Mouse (Mus musculus): ENCODE results near the gene Mylk2. TPM values are rescaled to one million over a fixed set of nuclear protein-coding genes. Genes with fewer than 3 reads are reported as not detected.

The Mylk2 gene
- polyA plus RNA-seq, 1 experiment from 2014 or later: 0.43 TPM

GRCm38 (mm10) chr2:152931456-152932160 is 20.5 kb downstream of the Mylk2 start:
- Histone ChIP-seq H3K9ac (0 out of 2 replicates have a peak overlapping the region, but pooled peaks have one; percentile 21), H3K27ac (peak overlapping the region; percentile 78), H3K9me3 (replicated peaks) (no peaks in the 10 kb centered on the region), H3K4me3 (replicated peaks) (peak overlapping the region; percentile 15), H3K4me1 (peaks cover 70% of the 10 kb centered on the region), H3K4me2 (peak overlapping the region; percentile 39), H3K36me3 (no peaks in the 10 kb centered on the region), H3K27me3 (peaks cover 14% of the 10 kb centered on the region; the same call in 1 of the 2 replicates)
- no peak for ATAC-seq (replicated peaks; ENCODE audit: low FRiP score)
- 60% methylated on average over 12 of the region's 12 CpGs for WGBS

- 22% methylated on average over 9 of the region's 9 CpGs for WGBS
- peak within 1 kb of the TSS; percentile 21; the same call in 1 of the 2 replicates for H3K9ac ChIP-seq
- H3K27ac ChIP-seq: peak within 1 kb of the TSS; percentile 78
- H3K4me2 ChIP-seq: peak within 1 kb of the TSS; percentile 39
- H3K27me3 ChIP-seq: peaks cover 16% of the 10 kb centered on the region; the same call in 1 of the 2 replicates
- H3K4me3 ChIP-seq (replicated peaks): peak within 1 kb of the TSS; percentile 15
- peaks cover 56% of the 10 kb centered on the region for H3K4me1 ChIP-seq
- H3K36me3 ChIP-seq: no peaks in the 10 kb centered on the region
- no peaks in the 10 kb centered on the region for H3K9me3 ChIP-seq (replicated peaks)
- ATAC-seq (replicated peaks; ENCODE audit: low FRiP score): peak; percentile 59
Measured at GRCm38 (mm10) chr2:152933048-152933447, 21.9 kb downstream of the Mylk2 start, which contains the start of gene Foxs1. Gene Foxs1 (minus strand): TSS chr2:152933208.

- no peak overlapping the region; the same call in 1 of the 2 replicates for H3K9ac ChIP-seq
- H3K4me3 ChIP-seq (replicated peaks): no peak overlapping the region
- peaks cover 50% of the 10 kb centered on the region for H3K4me1 ChIP-seq
- H3K4me2 ChIP-seq: no peak overlapping the region
- 40% methylated on average over 5 of the region's 5 CpGs for WGBS
- no peaks in the 10 kb centered on the region for H3K36me3 ChIP-seq
- peaks cover 22% of the 10 kb centered on the region; the same call in 1 of the 2 replicates for H3K27me3 ChIP-seq
- 0 out of 2 replicates have a peak, but pooled peaks have one; percentile 57 for ATAC-seq (replicated peaks; ENCODE audit: low FRiP score)
- peak overlapping the region; percentile 78 for H3K27ac ChIP-seq
- H3K9me3 ChIP-seq (replicated peaks): no peaks in the 10 kb centered on the region
Measured at GRCm38 (mm10) chr2:152933614-152934013, 22.5 kb downstream of the Mylk2 start.

GRCm38 (mm10) chr2:152939846-152940245 is 28.7 kb downstream of the Mylk2 start:
- Histone ChIP-seq H3K27me3 (peaks cover 73% of the 10 kb centered on the region), H3K9ac (no peak overlapping the region), H3K4me2 (no peak overlapping the region), H3K4me3 (replicated peaks) (no peak overlapping the region), H3K36me3 (no peaks in the 10 kb centered on the region), H3K9me3 (replicated peaks) (no peaks in the 10 kb centered on the region), H3K4me1 (peaks cover 16% of the 10 kb centered on the region), H3K27ac (no peak overlapping the region)
- no peak for ATAC-seq (replicated peaks; ENCODE audit: low FRiP score)
- WGBS: 10% methylated on average over 4 of the region's 4 CpGs

GRCm38 (mm10) chr2:152941106-152941505 is 30.0 kb downstream of the Mylk2 start:
- Histone ChIP-seq H3K4me3 (replicated peaks) (no peak overlapping the region), H3K4me1 (peaks cover 16% of the 10 kb centered on the region), H3K36me3 (no peaks in the 10 kb centered on the region), H3K4me2 (no peak overlapping the region), H3K27me3 (peaks cover 77% of the 10 kb centered on the region), H3K9ac (no peak overlapping the region), H3K9me3 (replicated peaks) (no peaks in the 10 kb centered on the region), H3K27ac (no peak overlapping the region)
- no peak for ATAC-seq (replicated peaks; ENCODE audit: low FRiP score)
- WGBS: 82% methylated on average over 6 of the region's 6 CpGs

GRCm38 (mm10) chr2:152941776-152942175 is 30.6 kb downstream of the Mylk2 start:
- Histone ChIP-seq H3K4me1 (peaks cover 16% of the 10 kb centered on the region), H3K9ac (no peak overlapping the region), H3K27ac (no peak overlapping the region), H3K4me3 (replicated peaks) (no peak overlapping the region), H3K36me3 (no peaks in the 10 kb centered on the region), H3K27me3 (peaks cover 77% of the 10 kb centered on the region), H3K4me2 (no peak overlapping the region), H3K9me3 (replicated peaks) (no peaks in the 10 kb centered on the region)
- ATAC-seq (replicated peaks; ENCODE audit: low FRiP score): no peak
- 28% methylated on average over 7 of the region's 7 CpGs for WGBS

- Histone ChIP-seq H3K27ac (no peak overlapping the region), H3K9me3 (replicated peaks) (no peaks in the 10 kb centered on the region), H3K9ac (peak overlapping the region; percentile 35; the same call in 1 of the 2 replicates), H3K4me2 (peak overlapping the region; percentile 95), H3K4me3 (replicated peaks) (peak overlapping the region; percentile 49), H3K27me3 (peaks cover 88% of the 10 kb centered on the region), H3K4me1 (peaks cover 16% of the 10 kb centered on the region), H3K36me3 (no peaks in the 10 kb centered on the region)
- WGBS: under 1% methylated on average over 64 of the region's 65 CpGs
- peak; percentile 35; the same call in 1 of the 2 replicates for ATAC-seq (replicated peaks; ENCODE audit: low FRiP score)
Measured at GRCm38 (mm10) chr2:152942898-152943515, 31.9 kb downstream of the Mylk2 start.

- WGBS: 6% methylated on average over 8 of the region's 8 CpGs
- peaks cover 88% of the 10 kb centered on the region for H3K27me3 ChIP-seq
- H3K4me1 ChIP-seq: peaks cover 16% of the 10 kb centered on the region
- H3K27ac ChIP-seq: no peak overlapping the region
- peak overlapping the region; percentile 95 for H3K4me2 ChIP-seq
- no peaks in the 10 kb centered on the region for H3K36me3 ChIP-seq
- peak overlapping the region; percentile 49 for H3K4me3 ChIP-seq (replicated peaks)
- 0 out of 2 replicates have a peak overlapping the region, but pooled peaks have one; percentile 35 for H3K9ac ChIP-seq
- no peak for ATAC-seq (replicated peaks; ENCODE audit: low FRiP score)
- no peaks in the 10 kb centered on the region for H3K9me3 ChIP-seq (replicated peaks)
Measured at GRCm38 (mm10) chr2:152943568-152943967, 32.4 kb downstream of the Mylk2 start.

- Histone ChIP-seq H3K27ac (no peak overlapping the region), H3K27me3 (peaks cover 90% of the 10 kb centered on the region), H3K36me3 (no peaks in the 10 kb centered on the region), H3K4me3 (replicated peaks) (no peak overlapping the region), H3K4me2 (no peak overlapping the region), H3K4me1 (peaks cover 16% of the 10 kb centered on the region), H3K9me3 (replicated peaks) (no peaks in the 10 kb centered on the region), H3K9ac (no peak overlapping the region)
- WGBS: 57% methylated on average over 9 of the region's 9 CpGs
- ATAC-seq (replicated peaks; ENCODE audit: low FRiP score): no peak
Measured at GRCm38 (mm10) chr2:152944013-152944412, 32.9 kb downstream of the Mylk2 start.

GRCm38 (mm10) chr2:152947098-152947497 is 35.9 kb downstream of the Mylk2 start:
- Histone ChIP-seq H3K4me2 (no peak overlapping the region), H3K9ac (no peak overlapping the region), H3K9me3 (replicated peaks) (no peaks in the 10 kb centered on the region), H3K27ac (no peak overlapping the region), H3K36me3 (no peaks in the 10 kb centered on the region), H3K4me3 (replicated peaks) (no peak overlapping the region), H3K4me1 (peaks cover 36% of the 10 kb centered on the region), H3K27me3 (peaks cover 99% of the 10 kb centered on the region)
- WGBS: 55% methylated on average over 7 of the region's 7 CpGs
- ATAC-seq (replicated peaks; ENCODE audit: low FRiP score): no peak

GRCm38 (mm10) chr2:152948438-152949020 is 37.4 kb downstream of the Mylk2 start:
- ATAC-seq (replicated peaks; ENCODE audit: low FRiP score): no peak
- Histone ChIP-seq H3K9ac (no peak overlapping the region), H3K27ac (no peak overlapping the region), H3K4me2 (no peak overlapping the region), H3K9me3 (replicated peaks) (no peaks in the 10 kb centered on the region), H3K27me3 (peaks cover 93% of the 10 kb centered on the region), H3K4me3 (replicated peaks) (no peak overlapping the region), H3K4me1 (peaks cover 27% of the 10 kb centered on the region), H3K36me3 (no peaks in the 10 kb centered on the region)
- WGBS: 91% methylated on average over 5 of the region's 5 CpGs

Data from kidney, embryonic 15.5 days (tissue).